Mouse (Mus musculus) heart, postnatal 25 days (tissue): Measurements from ENCODE around the gene Gm45021. TPM values are rescaled to one million over a fixed set of nuclear protein-coding genes. Genes with fewer than 3 reads are reported as not detected.
A peak's percentile ranks its signal among the peaks of the same experiment; 100 is the strongest.

Experiments
- DNase-seq: peaks from one replicate; pipeline ENCODE4 v3.0.0; 2022; ENCODE audit warnings: low spot score
- intact Hi-C: fragments of 180-260 bp; cut with DNase I; formaldehyde crosslinking; loops from one replicate; pipeline ENCODE4 v1.15.1; 2025
- total RNA-seq, 2 experiments: library from RNA; stranded (reverse); gene quantifications; 2 replicates each; pipeline ENCODE4 v1.2.3; 2021

The Gm45021 gene
- total RNA-seq, 2 experiments from 2014 or later: not detected

DNA sequence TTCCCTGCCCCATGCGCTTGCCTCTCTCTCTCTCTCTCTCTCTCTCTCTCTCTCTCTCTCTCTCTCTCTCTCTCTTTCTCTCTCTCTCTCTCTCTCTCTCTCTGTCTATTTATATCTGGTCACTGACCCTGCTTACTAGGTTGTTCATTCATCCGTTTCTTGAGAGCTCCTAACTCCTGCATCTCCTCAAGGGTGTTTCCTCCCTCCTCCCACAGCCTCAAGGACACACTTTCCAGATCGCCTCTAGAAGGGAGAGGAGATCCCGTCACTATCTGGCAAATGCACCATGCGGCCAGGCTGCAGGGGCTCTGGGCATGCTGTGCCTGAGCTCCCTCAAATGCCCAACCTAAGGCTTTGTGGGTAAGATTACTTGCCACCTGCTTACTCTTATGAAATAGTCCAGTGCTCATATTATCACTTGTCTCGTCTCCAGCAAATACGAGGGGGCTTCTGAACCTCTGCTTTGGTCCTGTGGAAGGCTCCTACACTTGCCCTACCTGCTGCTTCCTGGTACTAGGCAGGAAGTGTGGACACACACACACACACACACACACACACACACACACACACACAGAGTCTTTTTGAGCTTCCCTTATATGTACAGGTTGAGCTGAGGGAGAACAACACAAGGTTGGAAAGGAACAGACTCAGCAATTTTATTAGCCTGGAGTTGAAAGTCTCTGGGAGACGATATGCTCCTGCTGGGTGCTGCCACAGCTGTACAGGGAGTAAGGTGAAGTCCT is 20.2 kb upstream of the Gm45021 start:
- intact Hi-C loops: no loop called here
- DNase-seq: no peak

GRCm38 (mm10) chr6:48572014-48572413 is 17.4 kb upstream of the Gm45021 start:
- intact Hi-C loops: no loop called here
- no peak for DNase-seq

- intact Hi-C loops: no loop called here
- peak; percentile 61 for DNase-seq
Measured at GRCm38 (mm10) chr6:48572572-48573061, 16.8 kb upstream of the Gm45021 start, which contains the start of gene Rarres2. Gene Rarres2 (minus strand): TSS chr6:48572789.

DNA sequence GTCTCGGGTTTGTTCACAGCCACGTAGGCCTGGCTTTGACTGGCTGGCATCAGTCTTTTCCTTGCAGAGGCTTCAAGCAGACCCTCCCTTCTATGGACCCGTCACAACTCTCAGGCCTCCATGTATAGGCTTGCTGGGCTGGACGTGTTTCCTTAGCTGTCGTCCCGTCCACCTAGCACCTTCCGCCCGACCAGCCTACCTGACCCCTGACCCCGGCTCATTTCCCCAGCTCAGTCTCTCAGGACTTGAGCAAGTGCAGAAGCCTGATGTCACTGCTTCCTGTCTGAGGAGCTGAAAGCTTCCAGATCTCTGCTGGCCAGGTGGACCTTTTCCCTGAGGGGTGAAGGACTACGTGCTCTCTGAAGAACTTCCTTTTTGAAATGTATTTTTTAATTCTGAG is 16.1 kb upstream of the Gm45021 start:
- intact Hi-C loops: no loop called here
- no peak for DNase-seq

DNA sequence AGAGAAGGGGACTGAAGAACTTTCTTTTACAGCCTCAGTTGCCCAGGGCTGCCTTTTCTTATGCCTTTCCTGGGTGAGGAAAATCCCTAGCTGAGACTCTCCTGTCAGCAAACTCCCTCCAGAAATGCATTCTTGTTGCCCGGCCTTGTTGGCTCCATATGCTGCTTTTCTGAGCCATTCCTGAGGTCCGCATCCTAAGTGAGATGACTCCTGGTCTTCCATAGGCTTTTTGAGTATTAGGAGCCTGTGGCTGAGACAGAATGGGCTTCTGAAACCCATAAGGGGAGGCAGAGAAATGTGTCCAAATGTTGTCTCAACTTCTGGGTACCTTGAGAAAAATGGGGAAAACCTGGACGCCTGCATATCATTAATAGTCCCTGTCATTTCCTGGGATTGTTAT is 15.4 kb upstream of the Gm45021 start:
- DNase-seq: no peak
- intact Hi-C loops: no loop called here

DNA sequence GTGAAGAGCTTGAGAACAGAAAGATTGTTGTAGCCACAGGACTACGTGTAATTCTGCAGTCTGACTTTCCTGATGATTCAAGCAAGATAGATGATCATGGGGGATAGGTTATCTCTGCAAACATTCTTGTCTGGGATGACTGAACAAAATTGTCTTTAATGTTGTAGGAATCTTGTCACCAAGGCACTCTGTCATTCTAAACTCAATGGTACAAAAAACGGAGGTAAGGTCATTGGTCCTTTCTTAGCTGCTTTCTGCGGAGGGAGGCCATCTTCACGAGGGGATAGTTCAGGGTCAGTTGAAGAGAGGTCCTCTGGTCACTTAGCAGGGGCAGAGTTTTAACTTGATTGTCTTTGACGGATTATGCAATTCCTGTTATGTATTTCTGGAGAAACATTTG is 10.7 kb upstream of the Gm45021 start:
- no peak for DNase-seq
- intact Hi-C loops: loop anchor here (2.0 kb wide), 1 partner anchor 30 kb away; no protein-coding TSS in a partner anchor

DNA sequence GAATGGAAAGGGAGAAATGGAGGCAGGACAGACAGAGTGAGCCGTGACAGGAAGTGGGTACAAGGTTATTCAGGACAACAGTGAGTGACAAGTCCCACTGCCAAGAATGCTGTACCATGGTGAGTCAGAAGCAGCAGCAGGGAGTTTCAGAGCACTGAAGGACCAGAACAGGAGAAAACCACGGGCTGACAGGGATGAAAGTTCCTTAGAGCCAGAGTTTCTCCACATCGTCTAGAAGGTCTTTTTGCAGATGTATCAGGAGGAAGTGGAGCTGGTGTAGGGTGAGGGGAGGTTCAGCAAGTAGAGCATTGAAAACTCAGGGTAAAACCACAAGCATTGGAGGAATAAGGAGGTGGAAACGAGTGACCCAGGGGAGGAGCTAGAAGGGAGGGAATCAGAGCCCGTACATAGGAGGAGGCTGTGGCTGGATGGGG is 10.2 kb upstream of the Gm45021 start:
- DNase-seq: no peak
- intact Hi-C loops: loop anchor here (2.0 kb wide), 1 partner anchor 30 kb away; no protein-coding TSS in a partner anchor

DNA sequence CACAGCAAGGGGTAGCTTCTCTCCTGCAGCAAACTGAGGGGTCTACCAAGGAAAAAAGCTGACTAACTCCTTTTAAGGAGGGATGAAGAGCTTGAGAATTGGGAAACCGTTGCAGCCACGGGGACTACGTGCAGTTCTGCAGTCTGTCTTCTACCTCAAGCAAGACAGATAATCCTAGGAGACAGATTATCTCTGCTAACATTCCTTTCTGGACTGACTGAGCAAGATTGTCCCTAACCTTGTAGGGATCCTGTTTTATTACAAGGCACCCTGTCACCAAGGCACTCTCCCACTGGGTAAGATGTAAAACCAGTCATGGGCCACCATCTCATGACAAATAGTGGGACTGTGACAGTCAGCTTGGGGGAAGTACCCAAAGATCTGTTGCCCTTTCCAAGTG is 8.2 kb upstream of the Gm45021 start:
- DNase-seq: no peak
- intact Hi-C loops: loop anchor here (5.0 kb wide), 1 partner anchor 191 kb away; the partner anchor contains the start of gene Gimap3

DNA sequence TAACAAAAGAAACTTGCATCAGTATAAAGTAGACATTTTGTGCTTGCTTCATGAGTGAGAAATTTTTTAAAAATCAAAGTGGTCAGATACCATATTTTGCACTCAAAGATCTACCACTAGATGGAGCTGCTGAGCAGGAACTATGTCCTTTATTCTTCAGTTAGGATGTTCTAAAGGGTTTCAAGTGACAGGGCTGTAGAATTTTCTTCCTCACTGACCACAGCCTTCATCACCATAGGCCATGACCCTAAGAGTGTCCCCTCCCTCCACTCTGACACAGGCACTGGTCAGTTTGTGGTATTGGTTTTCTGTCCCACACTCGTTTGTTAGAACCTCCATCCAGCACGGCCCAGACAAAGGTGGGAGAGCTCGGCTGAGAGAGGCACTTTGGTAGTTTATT is 7.4 kb upstream of the Gm45021 start:
- DNase-seq: no peak
- intact Hi-C loops: loop anchor here (1.0 to 5.0 kb wide), 2 partner anchors 60 to 190 kb away; partner anchors contain the start of gene Gimap3

- intact Hi-C loops: no loop called here
- DNase-seq: no peak
Measured at GRCm38 (mm10) chr6:48591221-48591845, 1.9 kb downstream of the Gm45021 start.

DNA sequence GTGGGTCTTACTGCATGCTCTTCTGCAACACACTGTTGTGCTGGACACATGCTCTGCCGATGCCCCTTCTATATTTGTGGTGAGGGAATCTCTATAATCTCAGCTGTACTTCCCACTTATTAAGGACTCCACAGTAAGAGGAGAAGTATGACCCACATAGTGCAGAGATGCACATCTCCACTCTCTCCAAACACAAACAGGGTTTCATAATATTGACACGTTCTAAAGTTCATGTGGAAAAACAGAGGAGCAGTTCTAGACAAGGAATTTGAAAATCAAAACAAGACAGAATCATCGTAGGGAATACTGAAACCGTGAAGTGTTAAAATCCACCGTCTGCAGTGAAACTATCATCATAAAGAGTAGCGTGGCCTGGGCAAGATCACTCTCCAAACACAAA is 2.5 kb downstream of the Gm45021 start:
- intact Hi-C loops: no loop called here
- DNase-seq: no peak

DNA sequence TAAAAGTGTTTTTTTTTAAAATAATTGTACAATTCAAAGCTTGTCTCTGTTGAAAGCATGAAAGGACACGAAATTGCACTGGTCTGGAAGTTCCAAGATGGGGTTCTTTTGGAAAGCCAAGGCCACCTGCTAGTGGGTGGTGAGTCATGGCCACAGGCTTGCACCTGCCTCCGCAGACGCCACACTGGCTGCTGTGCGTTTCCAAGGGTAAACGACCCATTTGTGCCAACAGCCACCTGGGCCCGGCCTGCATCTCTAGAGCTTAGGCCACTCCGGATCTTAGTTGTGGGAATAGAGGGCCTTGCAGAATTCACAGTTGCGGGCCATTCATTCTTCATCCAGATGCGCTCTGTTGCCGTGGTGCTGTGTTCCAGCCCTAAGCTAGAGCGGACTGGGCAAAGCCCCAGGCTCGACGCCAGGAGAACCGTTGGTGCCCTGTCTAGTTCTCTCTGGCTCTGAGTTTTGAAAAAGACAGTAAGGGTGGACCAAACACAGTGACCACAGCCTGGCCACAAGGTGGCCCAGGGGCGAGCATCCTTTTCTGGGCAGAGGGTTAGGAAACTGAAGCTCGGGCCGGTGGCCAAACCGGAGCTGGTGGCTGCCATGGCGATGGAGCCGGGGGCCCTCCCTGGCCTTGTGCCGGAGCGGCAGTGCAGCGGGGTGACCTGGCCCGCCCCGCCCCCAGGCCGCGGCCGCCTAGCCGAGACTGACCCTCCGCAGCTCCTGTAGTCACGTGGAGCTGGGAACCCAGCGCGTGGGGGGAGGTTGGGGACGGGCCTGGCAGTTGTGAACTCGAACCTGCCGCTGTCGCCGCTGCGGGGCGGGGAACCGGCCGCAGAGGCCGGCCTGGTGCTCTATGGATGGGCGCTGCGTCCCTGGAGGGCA is 4.0 kb downstream of the Gm45021 start, which contains the start of the genes Repin1 and Gm44965:
Gene Repin1 (plus strand): TSS at position 726 of the 885 bp plus-strand sequence.
Gene Gm44965 (plus strand): TSS at position 784 of the 885 bp plus-strand sequence.
- intact Hi-C loops: no loop called here
- peak; percentile 87 for DNase-seq

DNA sequence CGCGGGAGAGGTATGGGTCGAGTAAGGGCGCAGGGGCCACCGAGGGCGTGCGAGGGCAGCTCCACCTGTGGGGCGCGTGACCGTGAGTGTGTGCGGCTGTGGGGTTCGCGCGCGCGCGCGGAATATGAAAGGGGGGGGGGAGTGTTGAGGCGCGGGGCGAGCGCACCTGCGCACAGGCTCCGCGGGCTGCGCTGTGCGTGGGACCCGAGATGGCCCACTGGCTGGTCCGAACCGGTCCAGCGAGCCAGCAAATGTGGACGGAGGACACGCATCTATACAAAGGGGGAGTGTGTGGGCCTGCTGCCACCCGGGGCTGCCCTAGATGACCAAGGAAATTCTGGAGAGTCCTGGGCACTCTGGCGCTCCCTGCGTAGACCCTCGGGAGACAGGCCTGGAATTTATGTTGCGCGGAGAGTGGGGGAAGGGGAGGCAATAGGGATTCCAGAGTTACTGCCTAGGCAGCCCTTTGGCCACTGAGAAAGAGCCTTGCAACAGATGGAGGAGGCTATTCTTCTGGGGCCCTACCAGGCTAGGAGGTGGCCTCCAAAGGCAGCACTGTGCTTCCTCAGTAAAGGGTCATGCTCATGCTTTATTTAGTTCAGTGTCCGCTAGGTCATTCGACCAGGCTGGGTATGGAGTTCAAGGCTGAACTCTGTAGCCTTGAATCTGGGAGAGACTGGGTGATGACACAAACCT is 4.8 kb downstream of the Gm45021 start:
- no peak for DNase-seq

DNA sequence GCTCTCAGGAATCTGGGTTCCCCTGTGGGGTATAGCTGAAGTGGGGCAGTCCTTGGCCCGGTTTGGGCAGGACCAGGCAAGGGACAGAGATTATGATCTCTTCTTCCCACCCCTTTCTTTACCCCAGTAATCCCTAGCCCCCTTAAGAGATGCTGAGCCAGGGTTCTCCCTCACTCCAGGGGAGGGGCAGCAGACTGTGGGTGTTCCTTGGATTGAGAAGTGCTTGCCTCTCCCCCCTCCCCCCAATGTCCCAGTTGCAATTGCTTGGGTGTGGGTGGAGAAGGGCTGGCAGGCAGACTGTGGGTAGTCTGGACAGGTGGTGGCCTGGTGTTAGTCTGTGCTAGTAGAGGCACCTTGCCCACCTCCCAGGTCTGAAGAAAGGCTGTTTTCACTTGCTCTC is 5.9 kb downstream of the Gm45021 start:
- DNase-seq: no peak
- intact Hi-C loops: no loop called here

More for the DNA sequence above, 4.8 kb downstream of the Gm45021 start:
- intact Hi-C loops: no loop called here

DNA sequence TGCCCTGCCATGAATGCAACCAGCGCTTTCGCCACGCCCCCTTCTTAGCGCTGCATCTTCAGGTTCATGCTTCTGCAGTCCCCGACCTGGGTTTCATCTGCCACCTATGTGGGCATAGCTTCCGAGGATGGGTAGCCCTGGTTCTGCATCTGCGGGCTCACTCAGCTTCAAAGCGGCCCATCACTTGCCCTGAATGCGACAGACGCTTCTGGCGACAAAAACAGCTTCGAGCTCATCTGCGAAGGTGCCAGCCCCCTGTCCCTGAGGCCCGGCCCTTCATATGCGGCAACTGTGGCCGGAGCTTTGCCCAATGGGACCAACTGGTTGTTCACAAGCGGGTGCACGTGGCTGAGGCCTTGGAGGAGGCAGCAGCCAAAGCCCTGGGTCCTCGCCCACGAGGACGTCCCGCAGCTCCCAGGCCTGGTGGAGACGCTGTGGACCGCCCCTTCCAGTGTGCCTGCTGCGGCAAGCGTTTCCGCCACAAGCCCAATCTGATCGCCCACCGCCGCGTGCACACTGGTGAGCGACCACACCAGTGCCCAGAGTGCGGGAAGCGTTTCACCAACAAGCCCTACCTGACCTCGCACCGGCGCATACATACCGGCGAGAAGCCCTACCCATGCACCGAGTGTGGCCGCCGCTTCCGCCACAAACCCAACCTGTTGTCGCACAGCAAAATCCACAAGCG is 7.3 kb downstream of the Gm45021 start:
- intact Hi-C loops: no loop called here
- no peak for DNase-seq

DNA sequence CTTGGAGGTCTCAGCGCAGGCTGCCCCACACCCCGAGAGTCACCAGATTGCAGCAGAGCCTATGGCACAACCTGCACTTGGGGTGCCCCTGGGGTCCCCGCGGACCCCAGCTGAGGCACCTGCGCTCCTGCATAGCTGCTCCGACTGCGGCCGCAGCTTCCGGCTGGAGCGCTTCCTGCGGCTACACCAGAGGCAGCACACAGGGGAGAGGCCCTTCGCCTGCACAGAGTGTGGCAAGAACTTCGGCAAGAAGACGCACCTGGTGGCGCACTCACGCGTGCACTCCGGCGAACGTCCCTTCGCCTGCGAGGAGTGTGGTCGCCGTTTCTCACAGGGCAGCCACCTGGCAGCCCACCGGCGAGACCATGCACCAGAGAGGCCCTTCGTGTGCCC is 7.8 kb downstream of the Gm45021 start:
- DNase-seq: no peak
- intact Hi-C loops: no loop called here

- no peak for DNase-seq
- intact Hi-C loops: no loop called here
Measured at GRCm38 (mm10) chr6:48600594-48600993, 11.2 kb downstream of the Gm45021 start.

DNA sequence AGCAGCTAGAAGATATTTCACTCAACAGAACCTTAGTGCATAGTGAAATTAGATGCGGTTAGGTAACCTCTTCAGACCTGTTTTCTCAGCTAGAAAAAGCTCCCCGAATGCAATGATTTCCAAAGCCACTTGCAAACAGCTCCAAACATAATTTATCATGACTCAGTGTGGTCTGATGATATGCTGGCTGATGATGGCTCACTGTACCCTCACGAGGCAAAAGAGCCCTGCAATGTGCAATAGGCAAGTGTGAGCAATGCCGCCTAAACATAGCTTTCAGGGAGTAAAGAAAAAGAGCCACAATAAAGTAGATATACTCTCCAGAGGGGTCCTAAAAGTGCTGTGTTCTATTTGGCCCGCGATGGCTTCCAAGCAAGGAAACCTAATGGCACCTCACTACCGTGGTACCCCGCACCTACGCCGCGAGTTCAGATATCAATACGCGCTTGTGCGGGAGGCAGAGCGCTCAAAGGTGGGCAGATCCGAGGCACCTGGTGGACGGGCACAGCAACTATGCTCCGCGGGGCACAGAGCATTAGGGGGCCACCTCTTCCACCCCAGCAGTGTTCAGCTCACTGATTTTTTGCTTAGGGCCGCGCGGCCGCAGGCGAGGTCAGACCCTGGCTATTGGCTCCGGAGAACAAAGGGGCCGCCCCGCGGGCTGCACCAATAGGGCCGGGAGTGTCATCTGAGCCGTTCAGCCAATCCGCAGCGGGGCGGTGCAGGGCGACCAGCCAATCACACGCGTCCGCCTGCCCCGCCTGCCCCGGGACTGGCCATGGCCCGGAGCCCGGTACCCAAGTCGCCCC is 12.1 kb downstream of the Gm45021 start, which contains the start of gene Zfp775:
Gene Zfp775 (plus strand): TSS at position 793 of the 809 bp plus-strand sequence.
- DNase-seq: peak; percentile 95

More for the DNA sequence above, 12.1 kb downstream of the Gm45021 start, which contains the start of gene Zfp775:
- intact Hi-C loops: no loop called here
